Mouse (Mus musculus): Measurements from ENCODE around the gene Nae1.

- TF ChIP-seq POLR2A (IDR thresholded peaks at IDR 0.05; ENCODE audit: extremely low read depth, insufficient read depth, low read length) (peak; percentile 34; the same call in 1 of the 2 replicates), CTCF (IDR thresholded peaks at IDR 0.05; ENCODE audit: extremely low read depth, insufficient read depth, low read length) (no peak)
These were observed 25.1 kb downstream of the Nae1 start, which contains the start of gene Terb1 for GRCm38 (mm10) chr8:104509061-104510006.
